Mouse (Mus musculus): ENCODE measurements around the gene Trub1.

Trub1 gene

GRCm38 (mm10) chr19:57498884-57499410 lies 46.2 kb downstream of the Trub1 start:
- DNase-seq = no peak

DNA sequence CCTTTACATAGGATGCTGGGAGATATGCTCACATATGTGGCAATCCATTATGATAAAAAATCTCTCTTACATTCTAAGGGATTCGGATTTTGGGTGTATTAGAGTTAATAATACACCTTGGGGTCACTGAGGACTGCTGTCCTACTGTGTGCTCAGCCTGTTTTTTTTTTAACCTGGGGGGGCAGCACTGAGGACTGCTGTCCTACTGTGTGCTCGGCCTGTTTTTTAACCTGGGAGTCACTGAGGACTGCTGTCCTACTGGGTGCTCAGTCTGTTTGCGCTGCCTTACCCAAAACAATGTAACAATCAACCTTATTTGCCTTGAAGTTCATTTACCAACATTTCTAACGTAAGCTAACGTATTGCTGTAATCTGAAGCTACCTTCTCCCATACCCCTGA lies 47.5 kb downstream of the Trub1 start:
- DNase-seq = no peak

DNA sequence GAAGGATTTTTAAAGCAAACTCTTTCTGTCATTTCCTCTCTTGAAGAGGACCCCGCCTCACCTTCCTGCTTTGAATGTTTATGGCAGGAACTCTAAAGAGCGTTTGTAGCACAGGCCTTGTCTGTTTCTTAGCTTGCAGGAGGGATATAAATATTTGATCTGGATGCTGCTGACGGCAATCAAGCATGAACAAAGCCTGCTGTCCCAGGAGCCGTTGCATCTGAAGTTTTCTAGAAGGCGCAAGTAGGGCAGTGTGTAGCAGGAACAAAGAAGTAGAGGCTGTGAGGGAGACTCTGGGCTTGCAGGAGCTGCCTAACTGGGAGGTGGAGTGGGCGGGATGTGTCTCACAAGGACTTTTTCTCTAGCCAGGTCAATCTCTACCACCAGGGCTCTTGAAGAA lies 50.4 kb downstream of the Trub1 start:
- no peak for DNase-seq

DNA sequence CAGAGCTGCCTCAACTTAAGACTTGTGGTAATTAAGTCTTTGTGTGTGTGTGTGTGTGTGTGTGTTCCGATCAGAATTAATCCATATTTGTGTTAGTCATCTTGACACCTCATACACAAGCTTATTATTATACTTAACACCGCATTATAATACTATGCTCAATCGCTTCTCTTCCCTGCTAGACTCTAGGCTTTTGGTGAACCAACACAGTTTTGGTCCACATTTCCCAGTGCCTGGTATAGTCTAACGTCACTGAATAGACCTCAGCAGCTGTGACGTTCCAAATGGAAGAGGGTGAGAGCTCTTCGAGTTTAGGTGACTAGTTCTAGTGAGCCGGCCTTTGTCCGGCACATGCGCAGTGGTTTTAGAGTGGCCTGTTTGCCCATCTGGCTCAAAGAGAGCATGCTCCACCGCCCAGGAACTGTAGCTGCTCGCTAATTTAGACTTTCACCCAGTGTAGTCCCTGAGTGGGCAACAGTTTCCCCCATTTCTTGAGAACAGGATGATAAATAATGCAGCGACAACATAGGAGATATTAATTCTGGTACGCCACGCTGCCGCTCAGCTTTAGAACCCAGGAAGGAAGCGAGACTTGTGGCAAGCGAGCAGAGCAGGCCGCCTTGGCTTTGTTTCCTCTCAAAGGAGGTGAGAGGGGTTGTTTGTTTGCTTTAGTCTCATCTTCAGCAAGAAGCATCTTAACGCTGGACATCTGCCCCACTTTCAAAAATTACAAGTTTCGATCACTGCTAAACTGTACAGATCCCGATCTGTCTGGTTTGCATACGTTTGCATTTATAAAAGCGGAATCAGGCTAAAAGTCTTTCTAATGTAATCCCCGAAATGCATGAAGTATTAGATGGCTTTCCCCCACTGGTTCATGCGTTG lies 52.6 kb downstream of the Trub1 start:
- no peak for DNase-seq

GRCm38 (mm10) chr19:57506591-57506990 lies 53.9 kb downstream of the Trub1 start:
- DNase-seq = no peak

DNA sequence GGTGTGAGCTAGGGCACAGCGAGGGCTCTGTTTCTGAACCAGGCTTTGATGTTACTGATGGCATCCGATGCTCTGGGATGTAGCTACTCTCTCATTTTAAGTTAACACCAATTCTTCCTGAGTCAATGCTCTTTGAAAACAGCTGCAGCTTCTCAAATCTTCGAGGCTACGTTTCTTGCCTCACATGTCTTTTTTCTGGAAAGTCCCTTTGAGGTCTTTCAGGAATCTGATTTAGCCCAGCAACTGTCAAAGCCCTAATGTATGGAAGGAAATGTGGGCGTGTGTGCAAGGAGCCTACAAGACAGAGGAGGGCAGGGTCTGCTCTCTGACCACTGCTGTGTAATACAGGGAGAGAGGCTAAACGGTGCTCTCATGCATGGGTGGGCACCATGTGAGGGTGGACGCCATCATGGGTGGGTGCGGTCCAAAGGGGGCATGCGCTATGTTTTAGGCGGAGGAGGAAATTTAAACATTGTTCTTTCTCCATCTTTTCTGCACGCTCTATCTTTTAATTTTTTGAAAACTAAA lies 55.6 kb downstream of the Trub1 start:
- DNase-seq = no peak

DNA sequence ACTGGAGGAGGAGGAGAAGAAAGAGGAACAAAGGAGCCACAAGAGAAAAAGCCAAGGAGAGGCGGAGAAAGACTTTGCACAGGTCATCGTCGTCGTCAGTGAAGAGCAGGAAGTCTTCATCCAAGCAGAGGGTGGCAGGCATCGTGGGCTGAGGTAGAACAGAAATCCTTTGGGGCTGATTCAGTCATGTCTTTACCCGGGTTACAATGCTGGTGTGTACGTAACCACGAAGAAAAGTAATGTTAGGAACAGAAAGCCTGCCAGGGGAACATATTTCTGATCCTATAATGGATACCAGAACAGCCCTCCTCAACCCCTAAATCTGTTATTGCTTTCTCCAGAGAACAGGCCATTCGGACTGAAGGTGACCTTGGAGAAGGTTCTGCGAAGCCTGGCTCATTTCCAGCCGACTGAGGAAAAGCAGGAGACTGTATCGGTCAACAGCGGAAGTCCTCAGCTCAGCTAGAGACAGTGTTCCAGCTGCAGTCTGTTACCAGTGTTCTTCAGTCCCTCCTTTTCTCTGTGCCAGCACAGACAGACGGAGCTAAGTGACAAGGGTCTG lies 57.1 kb downstream of the Trub1 start:
- DNase-seq = peak; percentile 32 to 44

DNA sequence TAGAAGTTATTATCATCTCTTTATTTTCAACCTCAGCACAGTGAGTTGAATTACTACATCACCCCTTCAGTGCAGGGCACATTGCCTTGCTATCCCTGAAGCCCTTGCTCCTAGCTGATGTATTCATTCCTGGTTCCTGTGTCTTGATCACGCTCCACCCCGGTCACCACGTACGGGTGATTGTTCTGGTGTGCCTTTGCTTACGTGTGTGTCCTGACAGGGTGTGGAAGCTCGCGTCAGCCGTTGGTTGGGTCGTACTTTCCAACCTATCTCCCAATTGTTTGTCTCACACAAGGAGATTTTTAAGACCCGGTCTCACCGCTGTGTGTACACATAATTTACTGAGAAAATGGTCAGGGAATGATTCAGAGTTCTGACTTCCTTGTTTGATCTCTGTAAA lies 58.1 kb downstream of the Trub1 start:
- DNase-seq = no peak

DNA sequence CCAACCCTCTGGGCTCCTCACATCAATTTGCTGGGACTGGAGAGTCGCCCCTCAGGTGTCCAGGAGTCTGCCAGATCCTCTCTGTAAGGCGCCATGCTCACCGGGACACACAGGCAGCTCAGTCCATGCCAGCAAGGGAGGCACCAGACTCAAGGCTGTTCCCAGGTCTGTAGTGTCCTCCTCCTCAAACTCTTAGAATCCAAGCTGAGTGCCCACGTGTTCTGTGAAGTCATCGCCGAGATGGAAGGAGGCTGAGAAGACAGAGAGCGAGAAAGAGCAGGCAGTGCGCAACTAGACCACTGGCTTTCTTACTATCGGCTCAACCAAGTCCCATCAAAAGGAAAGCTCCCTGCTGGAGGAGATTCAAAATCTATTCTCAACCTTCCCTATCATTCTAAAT lies 60.4 kb downstream of the Trub1 start:
- DNase-seq = no peak

- no peak for DNase-seq
Observed at GRCm38 (mm10) chr19:57521721-57522120, 69.0 kb downstream of the Trub1 start.

GRCm38 (mm10) chr19:57523363-57523762 lies 70.7 kb downstream of the Trub1 start:
- DNase-seq = no peak

- no peak for DNase-seq
Observed at GRCm38 (mm10) chr19:57525693-57526092, 73.0 kb downstream of the Trub1 start.

DNA sequence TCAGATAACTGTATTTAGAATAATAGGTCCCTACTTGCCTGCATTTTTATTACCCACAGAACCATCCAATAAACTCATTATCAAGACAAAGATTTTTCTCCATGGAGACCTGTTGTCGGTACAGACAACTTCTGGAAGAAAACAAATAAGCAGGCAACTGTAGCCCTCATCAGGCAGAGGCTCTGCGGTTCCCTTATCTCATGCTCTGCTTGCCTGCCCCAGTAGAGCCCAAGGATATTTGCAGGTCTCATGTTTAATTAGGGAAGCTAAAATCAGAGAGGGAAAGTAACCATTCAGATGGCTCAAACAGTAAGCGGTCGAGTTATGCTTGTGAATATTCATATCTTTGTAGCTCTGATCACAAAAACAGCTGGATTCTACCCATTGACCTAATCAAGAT lies 77.5 kb downstream of the Trub1 start:
- DNase-seq = no peak

- DNase-seq = no peak
Observed at GRCm38 (mm10) chr19:57534262-57534661, 81.5 kb downstream of the Trub1 start.

DNA sequence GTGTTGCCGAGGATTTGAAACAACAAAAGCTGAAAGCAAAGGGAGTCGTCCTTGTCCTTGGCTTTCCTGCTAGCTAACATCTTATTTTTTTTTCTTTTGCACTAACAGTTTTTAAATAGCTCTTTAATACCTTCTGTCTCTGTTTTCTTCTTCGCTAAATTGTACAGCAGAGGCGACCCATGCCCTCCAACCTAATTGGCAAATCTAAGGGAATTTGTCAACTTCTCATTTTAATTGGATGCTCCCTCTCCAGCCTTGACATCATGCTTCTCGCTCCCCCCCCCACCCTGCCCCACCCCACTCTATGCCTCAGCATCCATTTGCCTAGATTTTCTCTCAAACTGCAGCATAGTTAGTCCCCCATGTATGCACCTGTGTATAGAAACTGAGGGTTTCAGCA lies 83.8 kb downstream of the Trub1 start:
- DNase-seq = no peak

DNA sequence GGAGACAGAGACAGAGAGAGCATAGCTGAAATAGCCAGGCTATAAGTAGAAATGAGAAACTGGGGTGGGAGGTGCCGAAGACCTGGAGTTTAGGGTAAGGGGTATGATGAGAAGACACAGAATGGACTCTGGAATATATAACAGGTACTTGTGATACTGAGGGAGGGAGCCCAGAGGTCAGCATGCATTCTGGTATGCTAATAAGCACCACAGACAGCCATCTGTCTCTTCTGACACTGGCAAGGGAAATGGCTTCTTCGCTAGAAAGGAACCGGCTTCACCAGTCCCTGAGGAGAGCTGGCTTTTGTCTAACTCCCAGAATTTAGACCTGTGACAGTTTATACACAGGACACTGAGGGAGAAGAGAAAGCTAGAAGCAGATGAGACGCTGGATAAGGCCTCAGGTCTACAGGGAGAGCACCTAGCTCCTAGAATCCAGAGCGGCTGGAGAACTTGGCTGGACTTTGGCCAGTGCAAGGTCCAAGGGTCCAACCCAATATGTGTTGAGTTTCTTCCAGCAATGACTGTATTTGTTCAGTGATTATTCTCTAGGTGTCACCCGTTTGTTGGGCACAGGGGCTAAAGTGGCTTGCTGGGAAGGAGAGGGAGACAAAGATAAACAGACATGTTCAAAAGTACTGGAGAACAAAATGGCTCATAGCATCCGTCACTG lies 84.9 kb downstream of the Trub1 start:
- peak; percentile 76 to 85 for DNase-seq

DNA sequence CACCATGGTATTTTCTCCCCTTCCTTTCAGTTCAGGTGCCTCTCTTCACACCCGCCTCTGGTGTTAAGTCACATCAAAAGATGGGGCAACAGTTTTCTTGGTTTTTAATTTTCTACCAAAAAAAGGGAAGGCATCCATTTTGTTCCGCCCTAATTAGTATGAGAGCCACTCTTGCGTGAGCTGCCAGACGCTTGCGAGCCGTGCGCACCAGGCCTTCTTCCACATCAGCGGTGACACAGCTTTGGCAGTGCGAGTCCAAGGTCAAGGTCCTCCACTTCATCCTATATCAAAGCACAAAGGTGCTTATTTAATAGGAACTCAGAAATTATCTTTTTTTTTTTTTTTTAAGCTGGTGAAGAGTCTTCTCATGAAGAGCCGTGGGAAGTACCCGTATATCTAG lies 87.4 kb downstream of the Trub1 start:
- peak in 1 of 2 experiments; percentile 41 for DNase-seq
